Mouse (Mus musculus) frontal cortex, adult (tissue): ENCODE data around the gene Kcnj4.

Experiments
- ATAC-seq: cut with Nextera tagmentation; 2 replicates; pipeline ENCODE4 v1.9.2; 2017; ENCODE audit warnings: mild to moderate bottlenecking, moderate library complexity, mixed read lengths; ENCODE audit not compliant: low TSS enrichment

The Kcnj4 gene

DNA sequence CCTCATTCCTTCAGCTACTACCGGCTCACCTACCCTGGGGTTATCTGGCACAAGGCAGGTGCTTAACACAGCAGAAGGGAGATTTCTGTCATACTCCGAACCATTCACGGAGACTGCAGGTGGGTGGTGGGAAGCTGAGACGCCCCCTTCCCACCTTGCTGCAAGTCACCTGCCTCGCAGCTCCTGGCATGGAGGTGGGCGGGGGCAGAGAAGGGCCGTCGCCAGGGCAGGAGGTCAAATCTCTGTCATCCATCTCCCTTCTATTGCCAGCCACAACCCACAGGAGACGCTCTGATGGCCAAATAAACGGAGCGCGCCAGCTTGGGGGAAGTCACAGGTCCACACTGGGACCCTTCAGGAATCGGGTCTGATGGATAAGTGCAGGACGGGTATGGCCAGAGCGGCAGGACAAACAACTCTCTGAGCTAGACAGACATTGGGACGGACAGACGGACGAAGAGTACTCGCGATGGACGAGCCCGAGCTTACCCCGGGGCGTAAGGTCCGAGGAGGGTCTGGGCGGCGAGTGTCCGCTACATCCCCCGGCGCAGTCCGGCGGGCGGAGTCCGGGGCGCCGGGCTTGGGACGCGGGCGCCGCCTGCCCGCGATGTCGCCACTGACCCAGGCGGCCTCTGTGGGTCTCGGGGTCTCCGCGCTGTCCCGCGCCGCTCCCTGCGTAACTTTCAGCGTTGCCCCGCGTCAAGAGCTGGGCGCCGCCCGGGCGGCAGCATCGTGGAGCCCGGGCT lies at the start of gene Kcnj4:
Gene Kcnj4 (minus strand): TSS at position 535 of the 746 bp plus-strand sequence.
- no peak for ATAC-seq

DNA sequence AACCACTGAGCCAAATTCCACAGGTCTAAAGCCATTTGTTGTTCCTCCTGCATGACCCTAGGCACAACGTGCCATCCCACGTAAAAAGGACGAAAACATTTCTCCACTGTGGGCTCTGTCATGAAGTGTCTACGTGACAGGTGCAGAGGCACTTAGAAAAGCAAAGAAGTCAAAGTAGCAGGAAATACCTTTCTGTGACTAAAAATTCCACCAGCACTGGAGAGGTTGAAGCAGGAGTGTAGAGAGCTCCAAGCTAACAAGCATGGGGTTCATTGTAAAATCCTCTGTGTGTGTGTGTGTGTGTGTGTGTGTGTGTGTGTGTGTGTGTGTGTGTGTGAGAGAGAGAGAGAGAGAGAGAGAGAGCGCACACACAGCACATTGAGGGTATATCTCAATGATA lies 47.5 kb upstream of the Kcnj4 start:
- ATAC-seq, result no peak

DNA sequence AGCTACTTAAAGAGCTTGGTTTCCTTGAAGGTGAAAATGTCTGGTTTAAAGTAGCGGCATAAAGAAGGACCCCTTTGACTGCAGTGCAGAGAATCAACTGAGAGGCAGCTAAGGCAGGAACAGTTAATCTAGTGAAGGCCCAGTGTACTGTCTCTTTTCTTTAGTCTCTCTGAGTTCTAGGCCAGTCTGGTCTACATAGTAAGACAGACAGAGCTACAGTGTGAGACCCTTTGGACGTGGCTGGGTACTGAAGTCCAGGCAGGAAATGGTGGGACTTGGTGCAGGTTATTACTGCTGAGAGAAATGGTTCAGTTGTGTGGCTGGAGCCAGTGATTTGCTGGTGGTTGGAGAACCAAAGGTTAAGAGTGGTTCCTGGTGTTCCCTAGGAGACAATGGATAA lies 43.2 kb upstream of the Kcnj4 start:
- ATAC-seq, result no peak

DNA sequence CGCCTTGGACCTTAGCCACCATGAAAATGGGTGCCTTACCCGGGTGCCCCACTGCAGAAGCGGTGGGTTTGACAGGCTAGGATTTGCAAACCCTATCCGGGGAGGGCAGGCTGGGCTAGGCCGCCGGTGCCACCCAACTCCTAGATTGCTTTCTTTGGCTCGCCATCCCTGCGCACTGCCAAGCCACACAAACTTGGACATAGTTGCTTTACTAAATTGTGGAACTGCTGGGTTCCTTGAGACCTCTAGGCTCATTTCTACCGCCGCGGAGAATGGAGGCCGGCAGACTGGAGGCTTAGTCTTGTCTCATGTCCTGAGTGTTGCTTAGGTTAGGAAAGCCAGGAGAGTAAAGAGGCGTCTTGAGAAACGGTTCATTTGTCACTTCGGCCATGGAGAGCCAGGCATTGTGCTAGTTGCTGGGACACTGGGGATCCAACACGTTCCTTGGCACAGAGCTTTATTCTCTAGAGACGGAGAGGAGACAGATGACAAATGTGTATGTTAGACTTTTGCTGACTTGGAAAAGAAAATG lies 42.3 kb upstream of the Kcnj4 start:
- no peak for ATAC-seq

DNA sequence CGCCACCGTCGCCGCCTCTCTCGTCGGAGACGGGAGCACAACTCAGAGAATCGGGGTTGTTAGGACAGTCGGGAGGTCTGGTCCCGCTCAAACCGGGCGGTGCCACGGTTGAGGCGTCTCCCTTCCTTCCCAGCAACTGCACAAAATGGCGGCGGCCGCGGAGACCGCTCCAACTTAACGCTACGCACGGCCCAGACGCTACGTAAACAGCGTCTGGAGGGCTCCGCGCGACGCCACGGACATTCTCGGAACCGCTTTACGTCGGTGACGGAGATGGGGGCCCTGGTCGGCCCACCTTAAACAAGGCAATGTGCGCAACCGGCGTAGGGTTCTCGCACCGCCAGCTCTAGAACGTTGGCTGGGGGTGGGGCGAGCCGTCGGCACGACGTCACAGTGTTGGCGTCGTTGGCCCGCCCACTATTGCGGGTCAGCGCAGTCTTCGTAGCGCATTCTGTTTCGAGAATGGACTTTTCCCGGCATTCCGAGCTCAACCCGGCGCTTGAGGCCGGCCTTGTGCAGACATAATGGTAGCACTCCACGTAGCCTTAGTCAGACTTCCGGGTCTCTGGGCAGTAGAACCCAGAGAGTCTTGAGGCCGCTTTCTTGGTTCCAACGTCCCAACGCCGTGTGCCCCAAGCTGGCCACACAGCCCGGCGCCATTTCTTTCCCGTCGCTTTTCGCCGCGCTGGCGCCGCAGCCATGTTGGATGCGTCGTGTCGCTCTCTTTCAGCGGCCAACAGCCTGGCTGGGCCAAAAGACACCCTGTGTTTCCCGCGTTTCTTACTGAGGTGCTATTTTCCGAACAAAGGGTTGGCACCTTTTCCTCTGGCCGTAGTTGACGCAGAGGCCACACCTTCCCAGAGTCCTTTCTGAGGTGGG lies 41.6 kb upstream of the Kcnj4 start, which contains the start of gene Ddx17:
Gene Ddx17 (minus strand): TSS at position 332 of the 879 bp plus-strand sequence.
- peak; percentile 96 for ATAC-seq

DNA sequence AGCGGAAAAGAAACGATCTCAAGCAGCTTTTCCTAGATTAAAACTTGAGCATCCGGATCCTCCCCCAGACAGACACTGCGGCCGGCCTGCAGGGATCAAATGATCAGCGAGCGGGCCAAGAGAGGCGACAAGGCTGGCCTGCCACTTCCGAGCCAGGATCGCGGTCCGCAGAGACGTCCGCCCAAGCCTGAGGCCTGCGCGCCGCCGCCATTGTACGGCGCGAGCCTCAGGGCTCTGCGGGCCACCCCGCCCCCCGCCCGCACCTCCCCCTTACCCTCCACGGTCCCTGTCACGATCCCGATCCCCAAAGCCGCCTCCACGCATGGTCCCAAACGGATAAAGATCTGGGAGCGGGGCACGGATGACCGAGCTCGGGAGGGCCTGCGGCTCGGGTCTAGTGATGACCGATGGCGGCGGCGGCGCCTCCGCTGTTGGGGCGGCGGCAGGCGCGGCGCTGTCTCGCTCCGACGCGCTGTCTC lies 40.9 kb upstream of the Kcnj4 start:
- ATAC-seq, result peak; percentile 39

DNA sequence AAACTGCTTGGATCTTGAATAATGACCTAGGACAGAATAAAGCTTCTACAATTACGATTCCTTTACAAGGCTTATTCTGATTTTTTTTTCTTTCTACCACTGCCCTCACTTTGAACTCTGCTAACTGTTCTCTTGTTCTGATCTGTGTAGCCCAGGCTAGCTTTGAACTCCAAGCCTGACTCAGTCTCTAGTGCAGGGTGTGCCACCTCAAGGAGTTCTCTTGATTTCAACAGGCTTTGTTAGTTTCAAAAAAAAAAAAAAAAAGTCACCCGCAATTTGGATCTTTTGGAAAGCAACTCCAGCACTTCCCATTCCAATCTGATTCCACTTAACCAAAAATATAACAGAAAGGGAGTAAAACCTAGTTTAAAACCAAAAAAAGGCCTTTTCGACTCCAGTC lies 40.5 kb upstream of the Kcnj4 start:
- no peak for ATAC-seq

DNA sequence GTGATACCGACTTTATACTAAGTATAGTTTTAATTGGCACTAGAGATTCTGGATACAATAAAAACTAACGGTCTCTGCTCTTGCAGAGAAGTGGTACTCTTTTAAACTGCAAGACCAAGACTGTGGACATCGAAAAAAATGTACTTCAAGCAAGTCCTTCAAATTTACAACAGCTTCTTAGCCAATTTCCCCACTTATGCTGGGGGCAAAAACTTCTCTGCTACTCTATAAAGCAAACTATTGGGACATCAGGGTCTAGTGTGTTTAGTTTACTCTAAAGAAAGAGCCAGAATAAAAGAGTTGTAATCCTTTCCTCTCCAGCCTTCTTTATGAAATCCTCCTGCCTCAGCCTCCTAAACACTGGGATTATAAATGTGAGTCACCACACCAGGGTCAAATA lies 38.9 kb upstream of the Kcnj4 start:
- ATAC-seq, result no peak

DNA sequence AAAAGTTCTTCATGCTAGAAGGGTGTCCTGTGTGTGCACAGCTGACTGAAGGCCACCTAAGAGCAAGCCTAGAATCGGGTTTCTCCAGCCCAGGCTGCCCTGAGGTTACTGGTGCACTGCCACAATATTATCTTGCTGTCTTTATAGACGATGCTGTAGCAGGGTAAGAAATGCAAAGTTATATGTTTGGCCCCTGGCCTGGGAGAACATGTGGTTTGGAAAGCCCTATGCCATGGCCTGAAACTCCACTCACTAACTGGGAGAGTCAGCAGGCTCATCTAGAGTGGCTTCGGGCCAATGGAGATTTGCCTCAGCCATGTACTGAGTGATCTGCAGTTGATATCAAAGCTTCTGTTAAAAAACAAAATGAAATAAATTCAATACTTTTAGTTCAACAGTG lies 28.8 kb upstream of the Kcnj4 start:
- ATAC-seq, result no peak

DNA sequence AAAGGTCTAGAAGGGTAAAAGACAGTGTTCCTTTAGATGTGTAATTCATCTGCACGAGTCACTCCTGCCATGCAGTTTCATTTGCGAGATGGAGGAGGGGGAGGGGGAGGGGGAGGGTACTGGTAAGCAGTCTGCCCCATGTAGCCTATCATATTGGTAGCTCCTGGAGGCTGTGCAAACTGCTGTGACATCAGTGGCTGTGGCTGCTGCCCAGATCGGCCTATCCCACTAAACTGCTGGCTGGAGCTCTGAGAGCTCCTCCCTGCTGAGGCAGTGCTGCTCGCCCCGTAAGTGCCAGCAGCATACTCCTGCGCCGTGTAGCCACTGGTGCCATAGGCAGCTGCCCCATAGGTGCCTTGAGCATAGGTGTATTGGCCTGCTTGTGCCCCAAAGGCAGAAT lies 24.9 kb upstream of the Kcnj4 start:
- ATAC-seq, result no peak

DNA sequence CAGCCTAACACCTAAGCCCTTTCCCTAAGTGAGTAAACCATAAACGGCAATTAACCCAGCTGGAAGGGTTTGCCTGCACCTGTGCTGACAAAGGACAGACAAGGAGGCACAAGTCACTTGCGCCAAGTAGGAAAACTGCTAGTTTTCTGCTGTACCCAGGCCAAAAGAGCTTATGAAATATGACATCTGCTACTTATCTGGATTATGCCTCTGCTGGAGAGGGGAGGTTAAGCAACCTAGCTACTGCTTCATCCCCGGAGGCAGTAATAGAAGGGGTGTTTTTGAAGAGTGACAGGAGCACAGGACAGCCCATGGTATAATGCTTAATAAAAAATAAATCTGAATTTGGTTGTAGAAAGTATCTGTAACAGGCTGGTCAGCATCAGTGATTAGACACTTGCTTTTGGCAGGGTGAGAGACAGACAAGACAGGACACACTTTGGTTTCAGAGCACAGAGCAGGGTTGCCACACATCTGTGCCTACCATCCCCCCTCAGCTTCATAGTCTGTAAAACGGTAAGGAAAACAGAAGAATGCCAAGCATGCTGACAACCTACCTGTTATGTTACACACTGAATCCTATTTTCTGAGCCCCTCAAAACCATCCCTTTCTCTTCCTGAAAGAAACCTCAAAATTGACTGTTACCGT lies 23.1 kb upstream of the Kcnj4 start:
- no peak for ATAC-seq

DNA sequence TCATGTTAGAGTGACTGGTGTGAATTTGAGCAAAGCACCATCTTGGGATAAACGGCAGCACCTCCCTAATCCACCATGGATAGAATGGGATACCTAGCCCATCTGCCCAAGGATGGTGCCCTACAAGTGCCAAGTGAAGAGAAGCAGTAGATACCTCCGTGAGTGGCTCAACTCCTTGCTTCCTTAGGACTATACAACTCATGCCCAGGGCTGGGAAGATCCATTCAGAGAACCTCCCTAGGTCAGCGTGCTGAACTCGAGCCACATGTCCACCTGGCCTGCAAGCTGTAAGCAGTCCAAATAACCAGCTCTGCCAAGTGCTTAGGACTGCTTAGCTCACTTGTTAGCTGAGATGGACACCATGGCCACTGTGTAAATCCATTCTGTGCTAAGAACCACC lies 22.2 kb upstream of the Kcnj4 start:
- ATAC-seq, result no peak

DNA sequence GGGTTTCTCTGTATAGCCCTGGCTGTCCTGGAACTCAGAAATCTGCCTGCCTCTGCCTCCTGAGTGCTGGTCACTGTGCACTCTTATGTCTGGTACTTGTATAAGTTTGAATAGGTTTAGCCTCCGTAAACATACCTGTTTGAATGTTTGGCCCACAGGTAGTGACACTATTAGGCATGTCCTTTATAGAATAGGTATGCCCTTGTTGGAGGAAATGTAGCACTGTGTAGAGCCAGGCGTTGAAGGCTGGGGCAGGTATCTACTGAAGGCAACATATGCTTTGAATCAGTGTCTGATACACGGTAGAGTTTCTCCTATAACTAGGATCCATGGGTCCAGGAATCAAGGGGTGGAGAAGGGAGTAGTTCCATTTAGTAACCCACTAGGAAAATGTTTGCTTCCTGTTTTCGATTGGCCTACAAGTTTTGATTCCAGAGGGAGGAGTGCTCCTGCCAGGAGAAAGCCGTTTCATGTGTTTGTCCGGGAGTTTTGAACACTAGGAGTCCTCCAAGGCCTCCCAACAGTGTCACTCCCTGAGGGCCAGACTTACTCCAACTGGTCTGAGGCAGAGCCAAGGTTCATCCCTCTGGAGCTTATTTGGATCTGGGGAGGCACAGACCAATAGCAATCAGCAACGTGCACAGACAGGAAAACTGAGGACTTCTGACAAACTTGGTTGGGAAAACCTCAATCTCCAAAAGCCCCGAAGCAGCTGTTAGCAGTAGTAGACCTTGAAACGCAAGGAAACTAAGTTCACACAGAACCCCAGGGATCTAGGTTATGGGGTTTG lies 21.1 kb upstream of the Kcnj4 start:
- ATAC-seq, result no peak

DNA sequence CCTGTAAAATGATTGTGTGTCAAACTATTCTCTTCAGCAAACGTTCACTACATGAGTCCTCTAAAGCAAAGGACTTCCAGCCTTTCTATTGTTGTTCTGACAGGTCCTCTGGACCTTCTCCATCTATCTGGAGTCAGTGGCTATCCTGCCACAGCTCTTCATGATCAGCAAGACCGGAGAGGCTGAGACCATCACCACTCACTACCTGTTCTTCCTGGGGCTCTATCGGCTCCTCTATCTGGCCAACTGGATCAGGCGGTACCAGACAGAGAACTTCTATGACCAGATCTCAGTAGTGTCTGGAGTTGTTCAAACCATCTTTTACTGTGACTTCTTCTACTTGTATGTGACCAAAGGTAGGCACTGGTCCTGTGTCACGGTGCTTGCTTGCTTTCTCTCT lies 20.5 kb upstream of the Kcnj4 start:
- no peak for ATAC-seq

DNA sequence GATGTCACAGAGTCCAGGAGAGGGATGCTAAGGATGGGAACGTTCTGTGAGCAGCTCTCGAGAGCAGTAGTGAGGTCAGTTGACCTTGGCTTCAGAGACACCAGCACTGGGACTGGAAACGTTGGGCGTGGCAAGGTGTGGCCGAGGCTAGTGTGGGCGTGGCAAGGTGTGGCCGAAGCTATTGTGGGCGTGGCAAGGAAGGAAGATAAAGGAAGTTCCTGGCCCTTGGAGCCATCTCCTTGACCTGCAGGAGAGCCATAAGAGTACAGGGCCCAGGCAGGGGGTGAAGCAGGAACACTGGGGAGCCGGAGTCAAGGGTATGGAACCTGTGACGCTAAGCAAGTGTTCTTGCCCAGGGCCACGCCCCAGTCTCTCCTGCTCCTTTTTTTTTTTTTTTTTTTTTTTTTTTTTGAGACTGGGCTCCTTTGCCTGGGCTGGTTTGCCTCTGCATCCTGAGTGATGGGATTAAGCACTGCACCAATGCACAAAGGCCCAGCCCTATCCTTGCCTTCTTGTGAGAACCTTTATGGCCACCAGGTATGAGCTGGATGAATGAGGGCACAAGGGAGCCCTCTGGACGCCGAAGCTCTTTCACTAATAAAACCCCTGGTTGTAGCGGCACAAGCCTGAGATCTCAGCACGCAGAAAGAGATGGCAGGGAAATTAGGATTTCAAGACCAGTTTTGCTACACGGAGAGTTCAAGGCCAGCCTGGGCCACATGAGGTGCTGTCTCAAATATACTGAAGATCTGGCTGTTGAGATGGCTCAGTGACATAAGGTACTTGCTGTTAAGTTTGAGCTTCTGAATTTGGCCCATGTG lies 14.6 kb upstream of the Kcnj4 start:
- no peak for ATAC-seq

DNA sequence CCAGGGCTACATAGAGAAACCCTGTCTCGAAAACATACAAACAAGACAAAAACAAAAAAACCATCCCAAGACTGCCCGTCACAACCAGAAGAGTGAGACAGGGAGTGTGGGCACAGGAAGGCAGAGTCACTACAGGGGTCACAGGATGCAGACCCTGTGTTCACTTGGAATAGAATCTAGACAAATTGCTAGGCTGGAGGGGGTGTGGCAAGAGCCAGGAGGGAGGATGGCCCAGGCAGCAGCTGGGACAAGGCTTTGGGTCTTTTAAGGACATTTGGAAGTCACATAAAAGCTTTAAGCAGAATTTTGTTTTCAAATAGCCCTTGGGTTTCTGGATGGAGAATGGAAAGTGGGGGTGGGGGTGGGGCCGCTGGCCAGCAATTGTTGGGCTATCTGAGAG lies 13.5 kb upstream of the Kcnj4 start:
- ATAC-seq, result no peak

DNA sequence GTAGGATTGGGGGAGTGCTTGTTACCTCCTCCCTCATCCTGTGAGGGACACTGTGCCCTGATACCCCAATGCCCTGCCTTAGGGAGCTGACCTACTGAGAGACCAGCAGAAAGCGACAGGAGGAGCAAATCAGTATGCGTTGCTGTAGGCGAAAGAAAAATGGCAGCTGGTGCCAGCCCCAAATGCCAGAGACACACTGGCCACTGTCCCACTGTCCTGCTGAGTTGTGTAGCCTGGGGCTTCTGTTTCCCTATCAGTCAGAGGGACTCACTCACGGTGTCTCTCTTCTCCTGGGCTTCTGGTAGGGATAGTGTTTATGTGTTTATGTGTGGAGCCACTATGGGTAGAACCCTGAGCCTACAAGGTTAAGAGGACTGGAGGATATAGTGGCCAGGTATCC lies 12.7 kb upstream of the Kcnj4 start:
- ATAC-seq, result no peak

DNA sequence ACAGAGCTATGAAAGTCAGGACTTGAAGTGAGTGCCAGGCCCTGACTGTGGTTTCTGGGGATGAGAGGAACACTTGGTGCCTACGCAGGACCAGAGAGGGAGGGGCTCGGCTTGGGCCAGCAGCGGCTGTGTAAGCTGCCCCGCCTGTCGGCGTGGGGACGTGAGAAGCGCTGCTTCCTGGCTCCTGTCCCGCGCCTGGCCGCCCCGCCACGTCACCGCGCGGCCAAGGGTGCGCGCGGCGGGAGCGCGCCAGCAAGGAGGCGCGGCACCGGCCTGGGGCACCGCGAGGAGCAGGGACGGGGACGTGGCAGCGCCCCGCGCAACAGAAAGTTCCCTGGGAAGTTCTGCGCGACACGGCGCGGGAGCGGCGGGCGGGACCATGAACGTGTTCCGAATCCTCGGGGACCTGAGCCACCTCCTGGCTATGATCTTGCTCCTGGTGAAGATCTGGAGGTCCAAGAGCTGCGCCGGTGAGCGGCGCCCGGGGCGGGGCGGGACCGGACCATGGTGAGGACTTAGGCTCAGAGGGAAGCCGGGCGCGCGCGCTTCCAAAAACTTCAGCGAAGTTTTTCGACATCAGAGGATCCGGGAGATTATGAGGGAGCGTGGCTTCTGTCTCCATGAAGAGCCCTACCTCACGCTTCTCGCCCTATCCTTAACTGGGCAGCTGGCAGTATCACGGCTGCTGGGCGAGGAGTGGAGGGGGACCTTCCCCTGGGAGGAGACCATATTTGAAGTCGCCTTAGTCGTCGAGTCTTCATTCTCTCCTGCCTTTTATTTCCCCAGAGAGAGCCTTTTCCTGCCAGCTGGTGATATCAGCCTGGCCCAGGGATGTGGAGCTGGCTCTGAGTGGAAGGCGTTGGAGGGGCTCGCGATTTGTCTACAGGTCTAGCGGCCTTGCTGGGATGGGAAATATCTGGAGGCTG lies 11.4 kb upstream of the Kcnj4 start, which contains the start of gene Kdelr3:
Gene Kdelr3 (plus strand): TSS at position 241 of the 926 bp plus-strand sequence.
- ATAC-seq, result peak; percentile 26

DNA sequence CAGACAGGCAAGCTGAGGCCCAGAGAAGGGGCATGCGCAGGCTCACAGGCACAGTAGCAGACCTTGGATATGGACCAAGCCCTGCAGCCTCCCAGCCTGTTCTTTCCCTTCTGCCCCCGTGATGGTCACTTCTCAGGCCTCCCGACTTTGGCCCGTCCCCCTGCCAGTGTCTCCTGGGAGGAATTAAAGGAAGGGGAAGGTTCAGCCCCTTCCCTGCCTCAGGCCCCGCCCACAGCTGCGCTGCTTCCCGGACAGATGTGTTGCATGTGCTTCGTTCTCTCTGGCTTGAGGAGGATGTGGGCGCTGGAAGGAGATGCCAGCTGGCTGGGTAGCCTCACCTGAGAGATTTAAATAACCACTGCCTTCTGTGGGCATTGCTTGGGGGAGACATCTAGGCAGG lies 8.9 kb upstream of the Kcnj4 start:
- ATAC-seq, result no peak
